Mouse (Mus musculus) olfactory bulb, adult 2 months (tissue): ENCODE data around the gene Smc3. TPM values are rescaled to one million over a fixed set of nuclear protein-coding genes. Genes with fewer than 3 reads are reported as not detected.

Experiments used
- H3K27ac ChIP-seq: fragments of 200-500 bp; 2 replicates; pipeline ENCODE4 v1.5.1; 2012; ENCODE audit warnings: low read depth, low read length; ENCODE audit not compliant: insufficient read depth
- H3K4me1 ChIP-seq: fragments of 200-500 bp; 2 replicates; pipeline ENCODE4 v1.6.1; 2012; ENCODE audit warnings: low read length; ENCODE audit not compliant: control insufficient read depth, insufficient read depth
- H3K4me3 ChIP-seq: fragments of 200-500 bp; 2 replicates; pipeline ENCODE4 v1.5.1; 2012; ENCODE audit warnings: mild to moderate bottlenecking, low read depth, low read length, moderate library complexity; ENCODE audit not compliant: insufficient read depth
- CTCF ChIP-seq: fragments of 200-500 bp; IDR thresholded peaks from 2 replicates; pipeline ENCODE4 v1.5.1; 2012; ENCODE audit warnings: low read depth, mild to moderate bottlenecking, low read length, moderate library complexity; ENCODE audit not compliant: insufficient read depth
- POLR2A ChIP-seq: fragments of 200-500 bp; IDR thresholded peaks from 2 replicates; pipeline ENCODE4 v1.6.1; 2012; ENCODE audit warnings: mild to moderate bottlenecking, low read depth, low read length, moderate library complexity; ENCODE audit not compliant: insufficient read depth
- WGBS: fragments of 180-500 bp; shearing (Covaris S2); methylation state at CpG from one replicate; pipeline ENCODE4 v1.1.7; 2018; 5-methylcytosine and 5-hydroxymethylcytosine counted together
- polyA plus RNA-seq: library from polyadenylated mRNA; stranded (reverse); fragments of >200 nt; gene quantifications from 2 replicates; pipeline ENCODE4 v1.2.4, GENCODE M21; 2012; ENCODE audit warnings: low replicate concordance; ENCODE audit not compliant: missing spikeins, insufficient read depth, insufficient read length

The Smc3 gene
- polyA plus RNA-seq, 1 experiment: 104 TPM

GRCm38 (mm10) chr19:53661938-53662722, 61.9 kb downstream of the Smc3 start:
- no peak overlapping the region for H3K27ac ChIP-seq
- TF ChIP-seq CTCF (no peak), POLR2A (no peak)
- H3K4me3 ChIP-seq: no peak overlapping the region
- 61% methylated on average over 14 of the region's 14 CpGs for WGBS
- peaks cover 14% of the 10 kb centered on the region; the same call in 1 of the 2 replicates for H3K4me1 ChIP-seq

- TF ChIP-seq CTCF (no peak), POLR2A (no peak)
Measured at GRCm38 (mm10) chr19:53664831-53665230, 64.6 kb downstream of the Smc3 start.

GRCm38 (mm10) chr19:53665391-53665790, 65.2 kb downstream of the Smc3 start:
- no peak overlapping the region for H3K27ac ChIP-seq
- WGBS: 96% methylated on average over 4 of the region's 4 CpGs
- peaks cover 12% of the 10 kb centered on the region; the same call in 1 of the 2 replicates for H3K4me1 ChIP-seq
- no peak for TF ChIP-seq POLR2A
- TF ChIP-seq CTCF: no peak
- no peak overlapping the region for H3K4me3 ChIP-seq

More at GRCm38 (mm10) chr19:53664831-53665230, 64.6 kb downstream of the Smc3 start:
- H3K4me3 ChIP-seq: no peak overlapping the region
- H3K27ac ChIP-seq: no peak overlapping the region
- 94% methylated on average over 9 of the region's 9 CpGs for WGBS
- H3K4me1 ChIP-seq: peaks cover 14% of the 10 kb centered on the region; the same call in 1 of the 2 replicates

- no peak overlapping the region for H3K27ac ChIP-seq
- H3K4me3 ChIP-seq: no peak overlapping the region
- peaks cover 7% of the 10 kb centered on the region; the same call in 1 of the 2 replicates for H3K4me1 ChIP-seq
- WGBS: 63% methylated on average over 8 of the region's 8 CpGs
- TF ChIP-seq CTCF (no peak), POLR2A (no peak)
Measured at GRCm38 (mm10) chr19:53666708-53667107, 66.5 kb downstream of the Smc3 start.

- Histone ChIP-seq H3K4me3 (no peak overlapping the region), H3K27ac (no peak overlapping the region), H3K4me1 (peaks cover 3% of the 10 kb centered on the region; the same call in 1 of the 2 replicates)
- TF ChIP-seq POLR2A (no peak), CTCF (no peak)
- 88% methylated on average over 7 of the region's 7 CpGs for WGBS
Measured at GRCm38 (mm10) chr19:53668821-53669220, 68.6 kb downstream of the Smc3 start.

- 74% methylated on average over 12 of the region's 12 CpGs for WGBS
- no peak overlapping the region for H3K4me3 ChIP-seq
- H3K4me1 ChIP-seq: peaks cover 7% of the 10 kb centered on the region
- H3K27ac ChIP-seq: no peak overlapping the region
- TF ChIP-seq POLR2A (no peak), CTCF (no peak)
Measured at GRCm38 (mm10) chr19:53670625-53671141, 70.5 kb downstream of the Smc3 start.

- no peak for TF ChIP-seq POLR2A
- no peak for TF ChIP-seq CTCF
- H3K4me3 ChIP-seq: no peak overlapping the region
- 67% methylated on average over 3 of the region's 3 CpGs for WGBS
Measured at GRCm38 (mm10) chr19:53671432-53671831, 71.2 kb downstream of the Smc3 start.

GRCm38 (mm10) chr19:53674131-53674925, 74.1 kb downstream of the Smc3 start:
- TF ChIP-seq CTCF: no peak
- TF ChIP-seq POLR2A: no peak
- H3K27ac ChIP-seq: peak overlapping the region; percentile 69; the same call in 1 of the 2 replicates
- 39% methylated on average over 9 of the region's 9 CpGs for WGBS
- peaks cover 19% of the 10 kb centered on the region for H3K4me1 ChIP-seq
- H3K4me3 ChIP-seq: no peak overlapping the region

More at GRCm38 (mm10) chr19:53671432-53671831, 71.2 kb downstream of the Smc3 start:
- no peak overlapping the region for H3K27ac ChIP-seq
- H3K4me1 ChIP-seq: peaks cover 11% of the 10 kb centered on the region
